Mouse (Mus musculus) ES-E14 (cell line): ENCODE measurements around the gene Iqub.

Source experiments
- CHD2 ChIP-seq: IDR thresholded peaks from 2 replicates; pipeline ENCODE4 v1.6.1; 2014; ENCODE audit warnings: mild to moderate bottlenecking, low read depth, low read length, inconsistent platforms
- HCFC1 ChIP-seq: IDR thresholded peaks from 2 replicates; pipeline ENCODE4 v1.6.1; 2012; ENCODE audit warnings: low read length, inconsistent platforms, borderline replicate concordance; ENCODE audit not compliant: insufficient read depth
- MAFK ChIP-seq: IDR thresholded peaks from 2 replicates; pipeline ENCODE4 v1.6.1; 2014; ENCODE audit warnings: mild to moderate bottlenecking, low read depth, low read length, inconsistent platforms; ENCODE audit not compliant: insufficient read depth
- ZNF384 ChIP-seq: IDR thresholded peaks from 2 replicates; pipeline ENCODE4 v1.6.1; 2012; ENCODE audit warnings: low read depth, low read length, inconsistent platforms

GRCm38 (mm10) chr6:24555488-24555887 is 40.6 kb upstream of the Iqub start:
- TF ChIP-seq MAFK (no peak), CHD2 (no peak), ZNF384 (no peak), HCFC1 (no peak)
